ENCODE assay signal across 20 mouse cellular contexts in genomic region chr12:107800296-107800695, GRCm38 (mm10).
DNase-seq lines count a peak whose midpoint lies in the region; ATAC-seq and TF ChIP-seq lines count a peak whose summit lies in the region.
"Had no signal": no experiment of that assay in that cellular context is flagged by ENCODE, and none has a peak within 500 bp of the region (broad histone marks: within the 10 kb centered on the region; RNA-seq: fewer than 3 reads in every experiment).

No protein-coding gene starts in this region.

- H3K9ac ChIP-seq in forebrain, embryonic 14.5 days (ENCODE audit: low read length): no peak overlapping the region
- H3K9ac ChIP-seq: forebrain, embryonic 15.5 days; hindbrain, embryonic 13.5 days had no signal

- H3K4me1 ChIP-seq in limb, embryonic 10.5 days: peaks cover 35% of the 10 kb centered on the region
- H3K4me1 ChIP-seq in forebrain, embryonic 14.5 days (ENCODE audit: control insufficient read depth, insufficient read depth, low read length): no peaks in the 10 kb centered on the region
- H3K4me1 ChIP-seq: forebrain, embryonic 15.5 days; hindbrain, embryonic 13.5 days had no signal

- H3K4me3 ChIP-seq in limb, embryonic 10.5 days: no peak overlapping the region
- H3K4me3 ChIP-seq in forebrain, embryonic 14.5 days (ENCODE audit: low read depth, low read length): no peak overlapping the region
- H3K4me3 ChIP-seq: embryonic facial prominence, embryonic 10.5 days; forebrain, embryonic 15.5 days; heart, embryonic 10.5 days; hindbrain, embryonic 13.5 days had no signal

- no peak overlapping the region for H3K4me2 ChIP-seq in forebrain, embryonic 14.5 days (ENCODE audit: low read length)
- H3K4me2 ChIP-seq: forebrain, embryonic 15.5 days; hindbrain, embryonic 13.5 days had no signal

- no peaks in the 10 kb centered on the region for H3K36me3 ChIP-seq in limb, embryonic 10.5 days
- H3K36me3 ChIP-seq in forebrain, embryonic 14.5 days (ENCODE audit: control insufficient read depth, insufficient read depth, low read length): no peaks in the 10 kb centered on the region
- H3K36me3 ChIP-seq: embryonic facial prominence, embryonic 10.5 days; forebrain, embryonic 15.5 days; heart, embryonic 10.5 days; hindbrain, embryonic 13.5 days had no signal

- peak overlapping the region; percentile 36; the same call in 1 of the 2 replicates for H3K27ac ChIP-seq in limb, embryonic 10.5 days
- no peak overlapping the region for H3K27ac ChIP-seq in forebrain, embryonic 14.5 days (ENCODE audit: low read depth, low read length)
- H3K27ac ChIP-seq: embryonic facial prominence, embryonic 10.5 days; forebrain, embryonic 15.5 days; heart, embryonic 10.5 days; hindbrain, embryonic 13.5 days; hindbrain, postnatal 0 days had no signal

- 90% methylated on average over 5 of the region's 5 CpGs for WGBS in limb, embryonic 10.5 days
- WGBS in forebrain, embryonic 14.5 days: 79% methylated on average over 5 of the region's 5 CpGs

- no peaks in the 10 kb centered on the region for H3K9me3 ChIP-seq in limb, embryonic 10.5 days (replicated peaks)
- no peaks in the 10 kb centered on the region for H3K9me3 ChIP-seq in forebrain, embryonic 14.5 days (replicated peaks; ENCODE audit: control insufficient read depth, low read length)
- H3K9me3 ChIP-seq: embryonic facial prominence, embryonic 10.5 days; forebrain, embryonic 15.5 days; heart, embryonic 10.5 days; hindbrain, embryonic 13.5 days had no signal

- TF ChIP-seq CTCF in brain, embryonic 14.5 days (IDR thresholded peaks at IDR 0.05; ENCODE audit: borderline replicate concordance, extremely low read depth, insufficient read depth, insufficient read length): no peak

- no peak for ATAC-seq in forebrain, embryonic 14.5 days
- ATAC-seq: forebrain, embryonic 15.5 days; hindbrain, postnatal 0 days had no signal

- no peaks in the 10 kb centered on the region for H3K27me3 ChIP-seq in limb, embryonic 10.5 days (ENCODE audit: low read depth, poor library complexity, severe bottlenecking)
- no peaks in the 10 kb centered on the region for H3K27me3 ChIP-seq in forebrain, embryonic 14.5 days (replicated peaks; ENCODE audit: control insufficient read depth, insufficient read depth, low read length)
- H3K27me3 ChIP-seq: forebrain, embryonic 15.5 days had no signal

- no peak for TF ChIP-seq POLR2A in brain, embryonic 14.5 days (IDR thresholded peaks at IDR 0.05; ENCODE audit: borderline replicate concordance, extremely low read depth, insufficient read depth, insufficient read length, poor library complexity, severe bottlenecking)

- peak; percentile 51 for DNase-seq in layer of hippocampus, adult 11-12 months (ENCODE audit: low spot score)
- DNase-seq in layer of hippocampus, postnatal 25 days (ENCODE audit: extremely low spot score in 1 of 2, low spot score in 1 of 2): no peak
- peak; percentile 35 for DNase-seq in brain, embryonic 14.5 days (ENCODE audit: low read depth)
- DNase-seq in layer of hippocampus, adult 9-10 months (ENCODE audit: low spot score): peak; percentile 46
- DNase-seq in limb, embryonic 10.5 days (ENCODE audit: low spot score): no peak
- no peak for DNase-seq in gastrocnemius, adult 8-10 months (ENCODE audit: low spot score in 2 of 2)
- DNase-seq in gastrocnemius, postnatal 36 days: no peak
- no peak for DNase-seq in forebrain, embryonic 14.5 days (ENCODE audit: low spot score)
- DNase-seq: adrenal gland, postnatal 10 days; cerebellum, adult 18-20 months; cerebellum, adult 9-11 months; cerebellum, postnatal 36 days; gastrocnemius, postnatal 14 days; heart, adult 11 months; heart, postnatal 10 days had no signal

- intact Hi-C loops in gastrocnemius, postnatal 36 days (cut with DNase I): no loop called here

Comparison
In these comparisons a context has a peak if more than half of its experiments do, and no peak if none do; other contexts are left out.
1. DNase-seq: peak in layer of hippocampus, adult 11-12 months (single experiment), brain, embryonic 14.5 days (single experiment) and layer of hippocampus, adult 9-10 months (single experiment); none in layer of hippocampus, postnatal 25 days (0 of 2), limb, embryonic 10.5 days (single experiment), gastrocnemius, adult 8-10 months (0 of 2), gastrocnemius, postnatal 36 days (0 of 2) and forebrain, embryonic 14.5 days (single experiment).